Mouse (Mus musculus): ENCODE measurements around the gene Pitx2. TPM values are rescaled to one million over a fixed set of nuclear protein-coding genes. Genes with fewer than 3 reads are reported as not detected.

Gene Pitx2
- polyA plus RNA-seq, 1 experiment, result 0.26 TPM

- no peak overlapping the region for H3K4me3 ChIP-seq (ENCODE audit: control insufficient read depth, insufficient read depth, low read length)
- 29% methylated on average over 18 of the region's 18 CpGs for WGBS
- DNase-seq, result no peak
- TF ChIP-seq CTCF (IDR thresholded peaks at IDR 0.05; ENCODE audit: borderline replicate concordance, control insufficient read depth, extremely low read depth, insufficient read depth, low read length, poor library complexity) (no peak), POLR2A (IDR thresholded peaks at IDR 0.05; ENCODE audit: control insufficient read depth, extremely low read depth, insufficient read depth, low read length, poor library complexity) (no peak)
- peaks cover 43% of the 10 kb centered on the region for H3K27me3 ChIP-seq (ENCODE audit: control insufficient read depth, insufficient read depth, low read length)
- H3K36me3 ChIP-seq (ENCODE audit: control insufficient read depth, insufficient read depth, low read length), result no peaks in the 10 kb centered on the region
- H3K27ac ChIP-seq (ENCODE audit: control insufficient read depth, insufficient read depth, low read length), result no peak overlapping the region
- H3K4me1 ChIP-seq (replicated peaks; ENCODE audit: control insufficient read depth, insufficient read depth, low read length), result no peaks in the 10 kb centered on the region
Observed at GRCm38 (mm10) chr3:129205481-129206175, 6.0 kb downstream of the Pitx2 start.

- WGBS, result 9% methylated on average over 13 of the region's 13 CpGs
- no peak for DNase-seq
- Histone ChIP-seq H3K27ac (ENCODE audit: control insufficient read depth, insufficient read depth, low read length) (no peak overlapping the region), H3K4me3 (ENCODE audit: control insufficient read depth, insufficient read depth, low read length) (no peak overlapping the region), H3K27me3 (ENCODE audit: control insufficient read depth, insufficient read depth, low read length) (peaks cover 44% of the 10 kb centered on the region), H3K4me1 (replicated peaks; ENCODE audit: control insufficient read depth, insufficient read depth, low read length) (no peaks in the 10 kb centered on the region), H3K36me3 (ENCODE audit: control insufficient read depth, insufficient read depth, low read length) (no peaks in the 10 kb centered on the region)
- TF ChIP-seq CTCF (IDR thresholded peaks at IDR 0.05; ENCODE audit: borderline replicate concordance, control insufficient read depth, extremely low read depth, insufficient read depth, low read length, poor library complexity) (no peak), POLR2A (IDR thresholded peaks at IDR 0.05; ENCODE audit: control insufficient read depth, extremely low read depth, insufficient read depth, low read length, poor library complexity) (no peak)
Observed at GRCm38 (mm10) chr3:129206776-129207175, 7.1 kb downstream of the Pitx2 start.

GRCm38 (mm10) chr3:129207231-129208030 is 7.8 kb downstream of the Pitx2 start:
- 8% methylated on average over 24 of the region's 24 CpGs for WGBS
- no peak overlapping the region for H3K4me3 ChIP-seq (ENCODE audit: control insufficient read depth, insufficient read depth, low read length)
- no peak overlapping the region for H3K27ac ChIP-seq (ENCODE audit: control insufficient read depth, insufficient read depth, low read length)
- peaks cover 48% of the 10 kb centered on the region for H3K27me3 ChIP-seq (ENCODE audit: control insufficient read depth, insufficient read depth, low read length)
- no peaks in the 10 kb centered on the region for H3K36me3 ChIP-seq (ENCODE audit: control insufficient read depth, insufficient read depth, low read length)
- no peak for TF ChIP-seq POLR2A (IDR thresholded peaks at IDR 0.05; ENCODE audit: control insufficient read depth, extremely low read depth, insufficient read depth, low read length, poor library complexity)
- TF ChIP-seq CTCF (IDR thresholded peaks at IDR 0.05; ENCODE audit: borderline replicate concordance, control insufficient read depth, extremely low read depth, insufficient read depth, low read length, poor library complexity), result no peak
- no peak for DNase-seq
- H3K4me1 ChIP-seq (replicated peaks; ENCODE audit: control insufficient read depth, insufficient read depth, low read length), result no peaks in the 10 kb centered on the region

- no peak overlapping the region for H3K27ac ChIP-seq (ENCODE audit: control insufficient read depth, insufficient read depth, low read length)
- no peaks in the 10 kb centered on the region for H3K4me1 ChIP-seq (replicated peaks; ENCODE audit: control insufficient read depth, insufficient read depth, low read length)
- no peaks in the 10 kb centered on the region for H3K36me3 ChIP-seq (ENCODE audit: control insufficient read depth, insufficient read depth, low read length)
- whole genome bisulfite sequencing, result 5% methylated on average over 7 of the region's 7 CpGs
- no peak for DNase-seq
- H3K27me3 ChIP-seq (ENCODE audit: control insufficient read depth, insufficient read depth, low read length), result peaks cover 42% of the 10 kb centered on the region
- TF ChIP-seq CTCF (IDR thresholded peaks at IDR 0.05; ENCODE audit: borderline replicate concordance, control insufficient read depth, extremely low read depth, insufficient read depth, low read length, poor library complexity) (no peak), POLR2A (IDR thresholded peaks at IDR 0.05; ENCODE audit: control insufficient read depth, extremely low read depth, insufficient read depth, low read length, poor library complexity) (no peak)
- no peak overlapping the region for H3K4me3 ChIP-seq (ENCODE audit: control insufficient read depth, insufficient read depth, low read length)
Observed at GRCm38 (mm10) chr3:129208031-129208380, 8.3 kb downstream of the Pitx2 start.

- WGBS, result 9% methylated on average over 10 of the region's 10 CpGs
- no peak for DNase-seq
- TF ChIP-seq POLR2A (IDR thresholded peaks at IDR 0.05; ENCODE audit: control insufficient read depth, extremely low read depth, insufficient read depth, low read length, poor library complexity) (no peak), CTCF (IDR thresholded peaks at IDR 0.05; ENCODE audit: borderline replicate concordance, control insufficient read depth, extremely low read depth, insufficient read depth, low read length, poor library complexity) (no peak)
- Histone ChIP-seq H3K27me3 (ENCODE audit: control insufficient read depth, insufficient read depth, low read length) (peaks cover 39% of the 10 kb centered on the region), H3K27ac (ENCODE audit: control insufficient read depth, insufficient read depth, low read length) (no peak overlapping the region), H3K4me3 (ENCODE audit: control insufficient read depth, insufficient read depth, low read length) (no peak overlapping the region), H3K4me1 (replicated peaks; ENCODE audit: control insufficient read depth, insufficient read depth, low read length) (no peaks in the 10 kb centered on the region), H3K36me3 (ENCODE audit: control insufficient read depth, insufficient read depth, low read length) (no peaks in the 10 kb centered on the region)
Observed at GRCm38 (mm10) chr3:129208421-129208820, 8.7 kb downstream of the Pitx2 start.

GRCm38 (mm10) chr3:129209266-129209665 is 9.6 kb downstream of the Pitx2 start:
- TF ChIP-seq CTCF (IDR thresholded peaks at IDR 0.05; ENCODE audit: borderline replicate concordance, control insufficient read depth, extremely low read depth, insufficient read depth, low read length, poor library complexity) (no peak), POLR2A (IDR thresholded peaks at IDR 0.05; ENCODE audit: control insufficient read depth, extremely low read depth, insufficient read depth, low read length, poor library complexity) (no peak)
- Histone ChIP-seq H3K27ac (ENCODE audit: control insufficient read depth, insufficient read depth, low read length) (no peak overlapping the region), H3K4me1 (replicated peaks; ENCODE audit: control insufficient read depth, insufficient read depth, low read length) (0 out of 2 replicates have a peak, but pooled peaks cover 3% of the 10 kb centered on the region), H3K27me3 (ENCODE audit: control insufficient read depth, insufficient read depth, low read length) (peaks cover 39% of the 10 kb centered on the region), H3K36me3 (ENCODE audit: control insufficient read depth, insufficient read depth, low read length) (no peaks in the 10 kb centered on the region), H3K4me3 (ENCODE audit: control insufficient read depth, insufficient read depth, low read length) (no peak overlapping the region)
- 18% methylated on average over 4 of the region's 4 CpGs for WGBS
- no peak for DNase-seq
